Comparison of ENCODE assay signal across 15 mouse cellular contexts in the genomic region with DNA sequence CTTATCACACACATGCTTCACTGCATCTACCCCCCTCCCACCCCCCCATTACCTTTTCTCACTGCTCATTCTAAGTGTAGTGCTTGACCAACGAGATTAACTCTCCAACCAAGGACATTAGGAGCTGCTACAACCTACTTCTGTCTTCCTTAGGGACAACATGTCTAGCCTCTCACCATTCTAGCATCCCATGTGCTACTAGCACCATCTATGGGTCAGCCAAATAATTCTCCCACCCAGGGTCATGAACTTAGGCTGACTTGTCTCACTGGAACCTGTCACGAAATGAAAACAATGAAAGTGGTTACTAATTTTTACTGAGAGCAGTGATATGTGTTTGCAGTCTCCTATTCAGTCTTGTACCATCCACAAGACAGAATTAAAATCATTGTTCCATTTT.
DNase-seq lines count a peak whose midpoint lies in the region; ATAC-seq and TF ChIP-seq lines count a peak whose summit lies in the region.
"Had no signal": no experiment of that assay in that cellular context is flagged by ENCODE, and none has a peak within 500 bp of the region (broad histone marks: within the 10 kb centered on the region; RNA-seq: fewer than 3 reads in every experiment).

No protein-coding gene starts in this region.

- no peaks in the 10 kb centered on the region for H3K27me3 ChIP-seq in kidney, adult 2 months (replicated peaks; ENCODE audit: control insufficient read depth, insufficient read depth, low read length)
- no peaks in the 10 kb centered on the region for H3K27me3 ChIP-seq in midbrain, postnatal 0 days (ENCODE audit: insufficient read depth, low read length)
- no peaks in the 10 kb centered on the region for H3K27me3 ChIP-seq in midbrain, embryonic 11.5 days (ENCODE audit: control insufficient read depth, insufficient read depth, low read length)
- H3K27me3 ChIP-seq: lung, embryonic 15.5 days; midbrain, embryonic 15.5 days; neural tube, embryonic 13.5 days had no signal

- H3K36me3 ChIP-seq in kidney, adult 2 months (ENCODE audit: control insufficient read depth, insufficient read depth, low read length): no peaks in the 10 kb centered on the region; the same call in 1 of the 2 replicates
- peaks cover 29% of the 10 kb centered on the region for H3K36me3 ChIP-seq in midbrain, postnatal 0 days (ENCODE audit: insufficient read depth, low read length)
- H3K36me3 ChIP-seq in midbrain, embryonic 11.5 days (ENCODE audit: control insufficient read depth, insufficient read depth, low read length): peaks cover 20% of the 10 kb centered on the region

- WGBS in kidney, adult 2 months: 50% methylated on average over 2 of the region's 2 CpGs
- WGBS in midbrain, postnatal 0 days: 54% methylated on average over 2 of the region's 2 CpGs
- 62% methylated on average over 2 of the region's 2 CpGs for WGBS in midbrain, embryonic 11.5 days

- TF ChIP-seq POLR2A in kidney, adult 2 months (IDR thresholded peaks at IDR 0.05; ENCODE audit: low read depth, low read length): no peak

- H3K9me3 ChIP-seq in midbrain, postnatal 0 days (ENCODE audit: low read length): no peaks in the 10 kb centered on the region
- no peaks in the 10 kb centered on the region for H3K9me3 ChIP-seq in midbrain, embryonic 11.5 days (ENCODE audit: control insufficient read depth, low read length)
- H3K9me3 ChIP-seq: lung, embryonic 15.5 days; midbrain, embryonic 15.5 days; neural tube, embryonic 13.5 days had no signal

- H3K9ac ChIP-seq in midbrain, postnatal 0 days (replicated peaks; ENCODE audit: low read length, poor library complexity, severe bottlenecking): no peak overlapping the region
- H3K9ac ChIP-seq in midbrain, embryonic 11.5 days (ENCODE audit: low read length): no peak overlapping the region
- H3K9ac ChIP-seq: forebrain, postnatal 0 days; lung, embryonic 15.5 days; midbrain, embryonic 15.5 days; neural tube, embryonic 13.5 days had no signal

- no peak overlapping the region for H3K27ac ChIP-seq in kidney, adult 2 months (ENCODE audit: insufficient read depth, low read depth, low read length)
- no peak overlapping the region for H3K27ac ChIP-seq in midbrain, postnatal 0 days (ENCODE audit: low read depth, low read length)
- H3K27ac ChIP-seq in midbrain, embryonic 11.5 days (ENCODE audit: low read depth, low read length): no peak overlapping the region
- H3K27ac ChIP-seq: lung, embryonic 15.5 days; midbrain, embryonic 15.5 days; neural tube, embryonic 13.5 days had no signal

- DNase-seq in adrenal gland, adult 2 months: peak; percentile 59
- DNase-seq in adrenal gland, adult 18-20 months (ENCODE audit: low spot score in 2 of 2): no peak
- DNase-seq in kidney, adult 2 months: peak; percentile 56
- DNase-seq in kidney, postnatal 25 days: no peak
- no peak for DNase-seq in midbrain, postnatal 0 days (ENCODE audit: low spot score)
- DNase-seq in midbrain, embryonic 11.5 days (ENCODE audit: low spot score, missing footprints): no peak
- peak; percentile 36 for DNase-seq in retina, postnatal 1 day
- DNase-seq in layer of hippocampus, postnatal 14 days (ENCODE audit: low spot score in 2 of 2): no peak
- DNase-seq: adrenal gland, adult 8-10 months; cerebellum, postnatal 25 days; forebrain, postnatal 0 days had no signal

- H3K4me1 ChIP-seq in kidney, adult 2 months (ENCODE audit: control insufficient read depth, insufficient read depth, low read length): no peaks in the 10 kb centered on the region
- no peaks in the 10 kb centered on the region for H3K4me1 ChIP-seq in midbrain, postnatal 0 days (ENCODE audit: insufficient read depth, low read length)
- H3K4me1 ChIP-seq in midbrain, embryonic 11.5 days (ENCODE audit: control insufficient read depth, insufficient read depth, low read length): no peaks in the 10 kb centered on the region
- H3K4me1 ChIP-seq: lung, embryonic 15.5 days; midbrain, embryonic 15.5 days; neural tube, embryonic 13.5 days had no signal

- no peak overlapping the region for H3K4me2 ChIP-seq in midbrain, postnatal 0 days (ENCODE audit: low read depth, low read length, poor library complexity, severe bottlenecking)
- no peak overlapping the region for H3K4me2 ChIP-seq in midbrain, embryonic 11.5 days
- H3K4me2 ChIP-seq: lung, embryonic 15.5 days; midbrain, embryonic 15.5 days; neural tube, embryonic 13.5 days had no signal

- ATAC-seq in midbrain, postnatal 0 days (ENCODE audit: low FRiP score): no peak
- no peak for ATAC-seq in midbrain, embryonic 11.5 days (ENCODE audit: low FRiP score)
- ATAC-seq: forebrain, postnatal 0 days; inflammation-experienced regulatory T-cells, adult 6 months; midbrain, embryonic 15.5 days had no signal

- H3K4me3 ChIP-seq in kidney, adult 2 months (ENCODE audit: insufficient read depth, low read depth, low read length): no peak overlapping the region
- H3K4me3 ChIP-seq in midbrain, postnatal 0 days (ENCODE audit: low read depth, low read length): no peak overlapping the region
- no peak overlapping the region for H3K4me3 ChIP-seq in midbrain, embryonic 11.5 days (ENCODE audit: low read depth, low read length)
- H3K4me3 ChIP-seq: lung, embryonic 15.5 days; midbrain, embryonic 15.5 days; neural tube, embryonic 13.5 days had no signal

- TF ChIP-seq CTCF in kidney, adult 2 months (conservative IDR thresholded peaks at IDR 0.05; ENCODE audit: insufficient read depth, insufficient read length, low read depth, low read length): no peak
- TF ChIP-seq CTCF in midbrain, postnatal 0 days (IDR thresholded peaks at IDR 0.05): peak; percentile 44

Comparison
In these comparisons a context has a peak if more than half of its experiments do, and no peak if none do; other contexts are left out.
1. DNase-seq: peak in adrenal gland, adult 2 months (single experiment), kidney, adult 2 months (single experiment) and retina, postnatal 1 day (single experiment); none in adrenal gland, adult 18-20 months (0 of 2), kidney, postnatal 25 days (0 of 2), midbrain, postnatal 0 days (single experiment), midbrain, embryonic 11.5 days (single experiment) and layer of hippocampus, postnatal 14 days (0 of 2).